Mouse (Mus musculus): ENCODE data around the gene Prol1. TPM values are rescaled to one million over a fixed set of nuclear protein-coding genes. Genes with fewer than 3 reads are reported as not detected.

The Prol1 gene
- polyA plus RNA-seq (2012; rRNA removed; ENCODE audit: low replicate concordance), result not detected in 2 replicates

GRCm38 (mm10) chr5:88317012-88317411 is at the start of gene Prol1:
Gene Prol1 (plus strand): TSS chr5:88317312.

GRCm38 (mm10) chr5:88268619-88269018 is 48.5 kb upstream of the Prol1 start, which contains the start of gene Gm7714:
Gene Gm7714 (plus strand): TSS chr5:88268919.

GRCm38 (mm10) chr5:88375808-88376207 is 58.7 kb downstream of the Prol1 start, which contains the start of gene Amtn:
Gene Amtn (plus strand): TSS chr5:88376108.

Other genes with a start within 250 kb of the Prol1 start
- gene Smr2, start 230.8 kb upstream of the Prol1 start, polyA plus RNA-seq (2012; rRNA removed; ENCODE audit: low replicate concordance), result not detected in 2 replicates
- not detected in 2 replicates for gene Gm11116, start 205.8 kb upstream of the Prol1 start, polyA plus RNA-seq (2012; rRNA removed; ENCODE audit: low replicate concordance)
- not detected in 2 replicates for gene Gm11115, start 163.2 kb upstream of the Prol1 start, polyA plus RNA-seq (2012; rRNA removed; ENCODE audit: low replicate concordance)
- not detected in 2 replicates for gene Gm7714, start 48.4 kb upstream of the Prol1 start, polyA plus RNA-seq (2012; rRNA removed; ENCODE audit: low replicate concordance)
- gene Amtn, start 58.8 kb downstream of the Prol1 start, polyA plus RNA-seq (2012; rRNA removed; ENCODE audit: low replicate concordance), result not detected in 2 replicates
- gene Ambn, start 138.7 kb downstream of the Prol1 start, polyA plus RNA-seq (2012; rRNA removed; ENCODE audit: low replicate concordance), result not detected in 2 replicates
- not detected in 2 replicates for gene Enam, start 170.7 kb downstream of the Prol1 start, polyA plus RNA-seq (2012; rRNA removed; ENCODE audit: low replicate concordance)
- 16.2 and 22.2 TPM in 2 replicates for gene Jchain, start 210.6 kb downstream of the Prol1 start, polyA plus RNA-seq (2012; rRNA removed; ENCODE audit: low replicate concordance)
- gene Utp3, start 237.2 kb downstream of the Prol1 start, polyA plus RNA-seq (2012; rRNA removed; ENCODE audit: low replicate concordance), result 6.4 and 10.4 TPM in 2 replicates
- 4.1 and 5.3 TPM in 2 replicates for gene Rufy3, start 247.7 kb downstream of the Prol1 start, polyA plus RNA-seq (2012; rRNA removed; ENCODE audit: low replicate concordance)